Comparison of ENCODE assay signal across 28 mouse cellular contexts in genomic region chr2:131550906-131551305, GRCm38 (mm10). TPM values are rescaled to one million over a fixed set of nuclear protein-coding genes. Genes with fewer than 3 reads are reported as not detected.
A peak's percentile ranks its signal among the peaks of the same experiment; 100 is the strongest.
DNase-seq lines count a peak whose midpoint lies in the region; ATAC-seq and TF ChIP-seq lines count a peak whose summit lies in the region.
"Had no signal": no experiment of that assay in that cellular context is flagged by ENCODE, and none has a peak within 500 bp of the region (broad histone marks: within the 10 kb centered on the region; RNA-seq: fewer than 3 reads in every experiment).

No protein-coding gene starts in this region.

- intact Hi-C loops in gastrocnemius, adult 2 months (cut with DNase I), result no loop called here

- H3K4me1 ChIP-seq in midbrain, embryonic 10.5 days, result peaks cover 13% of the 10 kb centered on the region

- TF ChIP-seq CTCF in gastrocnemius, adult 2 months (IDR thresholded peaks at IDR 0.05), result no peak

- peak; percentile 31 for DNase-seq in gastrocnemius, adult 2 months
- no peak for DNase-seq in gastrocnemius, postnatal 4 days (ENCODE audit: low spot score in 2 of 2)
- DNase-seq in ovary, adult 18-20 months (ENCODE audit: low spot score), result peak; percentile 59
- no peak for DNase-seq in ovary, postnatal 36 days (ENCODE audit: low spot score)
- peak; percentile 87 for DNase-seq in adrenal gland, postnatal 10 days
- DNase-seq in midbrain, embryonic 10.5 days (ENCODE audit: low spot score), result no peak
- DNase-seq: B cell, adult 2 months; cerebellum, adult 11-12 months; layer of hippocampus, postnatal 36 days; liver, embryonic 13.5 days; lung, embryonic 14.5 days; right cerebral cortex, postnatal 14 days; spleen, adult 18-20 months; thymus, postnatal 25 days had no signal

- H3K27me3 ChIP-seq in midbrain, embryonic 10.5 days (ENCODE audit: low read depth, poor library complexity, severe bottlenecking), result peaks cover 75% of the 10 kb centered on the region

- no peaks in the 10 kb centered on the region for H3K36me3 ChIP-seq in midbrain, embryonic 10.5 days
- H3K36me3 ChIP-seq: embryonic facial prominence, embryonic 13.5 days; forebrain, embryonic 12.5 days; heart, embryonic 12.5 days; hindbrain, embryonic 12.5 days; kidney, embryonic 15.5 days; limb, embryonic 13.5 days; liver, embryonic 13.5 days; midbrain, embryonic 12.5 days; neural tube, embryonic 15.5 days had no signal

- no peak for ATAC-seq in CD4-positive, CD25-positive, alpha-beta regulatory T cell, adult 4 months
- ATAC-seq: intestine, postnatal 0 days had no signal

- H3K9me3 ChIP-seq in midbrain, embryonic 10.5 days (replicated peaks), result no peaks in the 10 kb centered on the region
- H3K9me3 ChIP-seq: embryonic facial prominence, embryonic 13.5 days; forebrain, embryonic 12.5 days; heart, embryonic 12.5 days; hindbrain, embryonic 12.5 days; kidney, embryonic 15.5 days; limb, embryonic 13.5 days; liver, embryonic 13.5 days; midbrain, embryonic 12.5 days; neural tube, embryonic 15.5 days had no signal

- WGBS in midbrain, embryonic 10.5 days, result 73% methylated on average over 2 of the region's 2 CpGs

- no peak overlapping the region for H3K4me3 ChIP-seq in gastrocnemius, adult 2 months
- no peak overlapping the region for H3K4me3 ChIP-seq in midbrain, embryonic 10.5 days
- H3K4me3 ChIP-seq: embryonic facial prominence, embryonic 13.5 days; erythroblast, embryonic 14.5 days; forebrain, embryonic 12.5 days; heart, embryonic 12.5 days; hindbrain, embryonic 12.5 days; kidney, embryonic 15.5 days; limb, embryonic 13.5 days; liver, embryonic 13.5 days; midbrain, embryonic 12.5 days; neural tube, embryonic 15.5 days had no signal

- H3K27ac ChIP-seq in gastrocnemius, adult 2 months, result 0 out of 2 replicates have a peak overlapping the region, but pooled peaks have one; percentile 1
- no peak overlapping the region for H3K27ac ChIP-seq in midbrain, embryonic 10.5 days (replicated peaks)
- H3K27ac ChIP-seq: embryonic facial prominence, embryonic 13.5 days; forebrain, embryonic 12.5 days; hindbrain, embryonic 12.5 days; kidney, embryonic 15.5 days; limb, embryonic 13.5 days; liver, embryonic 13.5 days; midbrain, embryonic 12.5 days; neural tube, embryonic 15.5 days had no signal

RNA-seq across cellular contexts. Expression of gene Adra1d, which starts 11.2 kb away (rescaled TPM):
- total RNA-seq in gastrocnemius, adult 2 months (2021), result under 1 TPM; 0.54 to 0.73 TPM
- 1 to 10 TPM; 1.8 to 2.2 TPM for total RNA-seq in gastrocnemius, postnatal 4 days (2021)
- total RNA-seq in adrenal gland, postnatal 10 days (2021), result 10 to 100 TPM; 12.0 to 17.7 TPM
- not detected for polyA plus RNA-seq in CD4-positive, CD25-positive, alpha-beta regulatory T cell, adult 4 months (2017; shearing (Covaris generic))
- polyA plus RNA-seq in midbrain, embryonic 10.5 days (2016; fragmentation: Nextera tagmentation; extraction: Ambion mirVana), result 0.47 and 0.60 TPM in 2 replicates
- total RNA-seq: granulocyte monocyte progenitor cell, adult 5-6 weeks; megakaryocyte progenitor cell, adult 5-6 weeks; MEL had no signal
- polyA plus RNA-seq: erythroblast, embryonic 14.5 days; forebrain, embryonic 12.5 days had no signal

RNA-seq across cellular contexts. Expression of gene Smox, which starts 59.6 kb away (rescaled TPM):
- total RNA-seq in gastrocnemius, adult 2 months (2021), result 100 to 1,000 TPM in 1 of 2 experiments, 10 to 100 TPM in 1; 51.2 to 522 TPM
- total RNA-seq in gastrocnemius, postnatal 4 days (2021), result 10 to 100 TPM; 25.5 to 26.4 TPM
- 10 to 100 TPM; 20.1 to 21.0 TPM for total RNA-seq in adrenal gland, postnatal 10 days (2021)
- 10 to 100 TPM; 11.7 to 15.3 TPM for polyA plus RNA-seq in CD4-positive, CD25-positive, alpha-beta regulatory T cell, adult 4 months (2017; shearing (Covaris generic))
- 29.5 and 37.2 TPM in 2 replicates for polyA plus RNA-seq in midbrain, embryonic 10.5 days (2016; fragmentation: Nextera tagmentation; extraction: Ambion mirVana)

Comparison
In these comparisons a context has a peak if more than half of its experiments do, and no peak if none do; other contexts are left out.
1. DNase-seq: peak in gastrocnemius, adult 2 months (single experiment), ovary, adult 18-20 months (single experiment) and adrenal gland, postnatal 10 days (single experiment); none in gastrocnemius, postnatal 4 days (0 of 2), ovary, postnatal 36 days (single experiment) and midbrain, embryonic 10.5 days (single experiment).
2. RNA of gene Adra1d, which starts 11.2 kb away (total RNA-seq): 12.0 to 17.7 TPM in adrenal gland, postnatal 10 days; 1.8 to 2.2 TPM in gastrocnemius, postnatal 4 days and 0.54 to 0.73 TPM in gastrocnemius, adult 2 months; every median in the first group is over 4 times any median in the second.